Mouse (Mus musculus): ENCODE measurements at regions not wholly inside any gene's neighbourhood (a gene's known extent, or its start where the extent isn't known, plus 50 kb on each side); places are given as distances from the start of the nearest gene placed in this dataset.

DNA sequence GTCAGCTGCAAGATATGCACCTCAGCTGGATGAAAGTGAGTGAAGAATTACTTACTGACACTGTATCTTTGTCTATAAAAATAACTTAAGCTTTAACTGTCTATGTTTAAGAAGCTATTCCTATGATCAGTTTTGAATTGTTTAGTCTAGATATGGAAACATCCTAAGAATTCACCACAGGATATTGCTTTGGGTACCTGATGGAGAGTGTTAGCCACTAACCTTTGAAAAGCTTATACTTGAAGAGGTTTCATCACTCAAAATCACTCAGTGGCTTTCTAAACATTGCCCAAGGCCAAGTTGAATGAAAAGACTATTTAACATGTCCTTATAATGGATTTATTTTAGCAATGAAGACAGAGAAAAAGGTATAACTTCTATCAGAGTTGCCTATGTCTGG lies 111.6 kb upstream of the Kcnab1 start:
- Histone ChIP-seq H3K27me3 (ENCODE audit: control insufficient read depth, insufficient read depth, low read length) (no peaks in the 10 kb centered on the region), H3K4me3 (ENCODE audit: low read length) (no peak overlapping the region), H3K9me3 (replicated peaks; ENCODE audit: control insufficient read depth, low read length) (no peaks in the 10 kb centered on the region), H3K9ac (ENCODE audit: low read length) (no peak overlapping the region), H3K27ac (ENCODE audit: low read length) (no peak overlapping the region), H3K36me3 (ENCODE audit: control insufficient read depth, insufficient read depth) (no peaks in the 10 kb centered on the region), H3K4me2 (ENCODE audit: low read depth, low read length) (no peak overlapping the region), H3K4me1 (ENCODE audit: control insufficient read depth, insufficient read depth, low read length) (no peaks in the 10 kb centered on the region)
- no peak for ATAC-seq (replicated peaks; ENCODE audit: extremely low read depth, insufficient read depth, low FRiP score)

DNA sequence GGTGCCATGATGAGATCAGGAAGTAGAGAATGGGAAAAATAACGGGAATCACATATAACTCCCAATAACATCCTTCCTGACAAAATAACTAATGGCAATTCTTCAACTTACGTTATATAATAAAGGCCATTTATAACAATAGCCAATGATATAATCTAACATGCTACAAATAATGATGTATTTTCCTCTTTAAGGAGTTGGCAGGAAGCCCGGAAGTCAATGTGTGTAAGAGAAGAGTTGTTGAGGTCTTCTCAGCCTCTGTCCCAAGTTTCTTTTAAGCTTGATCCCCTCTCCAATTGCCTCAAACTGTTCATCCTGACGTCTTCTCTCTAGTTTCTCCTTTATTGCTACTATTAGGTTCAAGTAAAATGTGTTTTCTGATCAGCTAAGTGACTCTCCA lies 108.1 kb upstream of the Kcnab1 start:
- Histone ChIP-seq H3K9ac (ENCODE audit: low read length) (no peak overlapping the region), H3K4me1 (ENCODE audit: control insufficient read depth, insufficient read depth, low read length) (no peaks in the 10 kb centered on the region), H3K27me3 (ENCODE audit: control insufficient read depth, insufficient read depth, low read length) (no peaks in the 10 kb centered on the region), H3K9me3 (replicated peaks; ENCODE audit: control insufficient read depth, low read length) (no peaks in the 10 kb centered on the region), H3K4me2 (ENCODE audit: low read depth, low read length) (no peak overlapping the region), H3K36me3 (ENCODE audit: control insufficient read depth, insufficient read depth) (no peaks in the 10 kb centered on the region), H3K4me3 (ENCODE audit: low read length) (no peak overlapping the region), H3K27ac (ENCODE audit: low read length) (no peak overlapping the region)
- 56% methylated on average over 4 of the region's 4 CpGs for WGBS
- ATAC-seq (replicated peaks; ENCODE audit: extremely low read depth, insufficient read depth, low FRiP score), result no peak

DNA sequence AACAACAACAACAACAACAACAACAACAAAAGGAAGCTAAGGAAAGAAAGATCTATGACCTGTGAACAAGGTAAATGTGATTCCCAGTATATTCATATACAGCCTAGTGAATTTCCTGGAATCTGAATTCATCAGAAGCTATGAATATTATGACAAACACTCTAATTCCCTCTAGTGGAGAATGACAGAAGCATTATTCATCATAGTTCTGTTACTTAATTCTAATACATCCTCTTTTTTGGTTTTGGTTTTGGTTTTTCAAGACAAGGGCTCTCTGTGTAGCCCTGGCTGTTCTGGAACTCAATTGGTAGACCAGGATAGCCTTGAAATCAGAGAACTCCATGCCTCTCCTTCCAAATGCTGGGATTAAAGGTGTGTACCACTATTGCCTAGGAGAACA lies 106.6 kb upstream of the Kcnab1 start:
- Histone ChIP-seq H3K9me3 (replicated peaks; ENCODE audit: control insufficient read depth, low read length) (no peaks in the 10 kb centered on the region), H3K27ac (ENCODE audit: low read length) (no peak overlapping the region), H3K4me2 (ENCODE audit: low read depth, low read length) (no peak overlapping the region), H3K36me3 (ENCODE audit: control insufficient read depth, insufficient read depth) (no peaks in the 10 kb centered on the region), H3K4me3 (ENCODE audit: low read length) (no peak overlapping the region), H3K4me1 (ENCODE audit: control insufficient read depth, insufficient read depth, low read length) (no peaks in the 10 kb centered on the region), H3K27me3 (ENCODE audit: control insufficient read depth, insufficient read depth, low read length) (no peaks in the 10 kb centered on the region), H3K9ac (ENCODE audit: low read length) (no peak overlapping the region)
- ATAC-seq (replicated peaks; ENCODE audit: extremely low read depth, insufficient read depth, low FRiP score), result no peak

DNA sequence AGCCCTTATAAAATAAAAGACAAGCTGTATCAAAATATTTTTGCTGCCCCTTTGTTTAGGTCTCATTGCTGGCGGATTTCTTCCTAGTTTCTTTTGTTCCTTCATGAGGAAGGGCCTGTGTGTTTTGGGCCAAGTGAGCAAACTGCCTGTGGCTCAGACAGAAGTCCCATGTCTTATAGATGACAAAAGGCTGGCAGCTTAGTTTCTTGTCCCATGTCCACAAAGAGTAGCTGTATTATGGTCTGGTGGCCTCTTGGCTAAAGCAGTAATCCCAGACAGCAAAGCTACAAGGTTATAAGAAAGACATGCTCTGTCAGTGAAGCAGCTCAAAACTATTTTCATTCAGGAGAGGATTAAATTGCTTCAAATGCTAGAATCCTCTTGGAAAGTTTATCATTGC lies 103.1 kb upstream of the Kcnab1 start:
- no peak overlapping the region for H3K9ac ChIP-seq (ENCODE audit: low read length)
- no peaks in the 10 kb centered on the region for H3K36me3 ChIP-seq (ENCODE audit: control insufficient read depth, insufficient read depth)
- no peaks in the 10 kb centered on the region for H3K4me1 ChIP-seq (ENCODE audit: control insufficient read depth, insufficient read depth, low read length)
- ATAC-seq (replicated peaks; ENCODE audit: extremely low read depth, insufficient read depth, low FRiP score), result no peak
- H3K27ac ChIP-seq (ENCODE audit: low read length), result no peak overlapping the region
- no peak overlapping the region for H3K4me2 ChIP-seq (ENCODE audit: low read depth, low read length)
- H3K27me3 ChIP-seq (ENCODE audit: control insufficient read depth, insufficient read depth, low read length), result no peaks in the 10 kb centered on the region
- H3K9me3 ChIP-seq (replicated peaks; ENCODE audit: control insufficient read depth, low read length), result no peaks in the 10 kb centered on the region
- WGBS, result 84% methylated on average over 1 of the region's 1 CpGs
- no peak overlapping the region for H3K4me3 ChIP-seq (ENCODE audit: low read length)

DNA sequence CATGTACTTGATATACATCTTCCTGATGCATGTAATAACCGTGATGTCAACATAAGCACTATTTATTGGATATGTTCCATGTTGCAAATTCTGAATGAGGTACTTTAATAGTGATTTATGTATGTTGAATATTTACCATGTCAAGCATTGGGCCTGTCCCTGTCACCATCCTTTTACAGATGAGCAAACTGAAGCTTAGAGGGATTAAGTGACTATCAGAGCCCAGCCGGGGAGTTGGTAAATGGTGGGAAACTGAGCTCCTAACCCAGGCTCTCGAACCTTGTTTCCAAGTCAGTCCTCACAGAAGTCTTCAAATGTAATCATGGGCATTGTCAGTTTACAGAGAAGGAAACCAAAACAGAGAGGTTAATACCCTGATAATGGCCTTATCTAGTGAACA lies 102.6 kb upstream of the Kcnab1 start:
- Histone ChIP-seq H3K4me1 (ENCODE audit: control insufficient read depth, insufficient read depth, low read length) (no peaks in the 10 kb centered on the region), H3K4me2 (ENCODE audit: low read depth, low read length) (no peak overlapping the region), H3K9ac (ENCODE audit: low read length) (no peak overlapping the region), H3K27ac (ENCODE audit: low read length) (no peak overlapping the region), H3K9me3 (replicated peaks; ENCODE audit: control insufficient read depth, low read length) (no peaks in the 10 kb centered on the region), H3K4me3 (ENCODE audit: low read length) (no peak overlapping the region), H3K27me3 (ENCODE audit: control insufficient read depth, insufficient read depth, low read length) (no peaks in the 10 kb centered on the region), H3K36me3 (ENCODE audit: control insufficient read depth, insufficient read depth) (no peaks in the 10 kb centered on the region)
- 60% methylated on average over 3 of the region's 3 CpGs for WGBS
- ATAC-seq (replicated peaks; ENCODE audit: extremely low read depth, insufficient read depth, low FRiP score), result no peak

DNA sequence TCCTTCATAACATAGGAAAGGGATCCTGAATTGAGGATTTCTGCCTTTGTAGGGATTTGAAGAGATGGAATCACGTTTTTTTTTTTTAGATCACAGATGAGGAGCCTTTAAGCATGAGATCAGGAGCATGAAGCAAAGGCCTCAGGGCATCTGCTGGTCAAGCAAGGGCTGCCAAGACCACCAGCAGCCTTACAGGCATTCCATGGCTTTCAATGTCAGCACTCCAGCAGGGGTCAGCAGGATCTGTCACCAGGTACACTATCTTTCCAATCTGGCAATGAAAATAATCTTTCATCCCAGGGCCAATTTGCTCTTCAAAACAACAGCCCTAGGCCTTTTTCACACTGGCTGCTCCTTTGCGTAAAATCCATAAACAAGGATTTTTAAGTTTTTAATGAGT lies 85.3 kb upstream of the Kcnab1 start:
- Histone ChIP-seq H3K9me3 (replicated peaks; ENCODE audit: control insufficient read depth, low read length) (no peaks in the 10 kb centered on the region), H3K4me3 (ENCODE audit: low read length) (no peak overlapping the region), H3K4me1 (ENCODE audit: control insufficient read depth, insufficient read depth, low read length) (no peaks in the 10 kb centered on the region), H3K36me3 (ENCODE audit: control insufficient read depth, insufficient read depth) (no peaks in the 10 kb centered on the region), H3K27me3 (ENCODE audit: control insufficient read depth, insufficient read depth, low read length) (no peaks in the 10 kb centered on the region), H3K4me2 (ENCODE audit: low read depth, low read length) (no peak overlapping the region), H3K9ac (ENCODE audit: low read length) (no peak overlapping the region), H3K27ac (ENCODE audit: low read length) (no peak overlapping the region)
- no peak for ATAC-seq (replicated peaks; ENCODE audit: extremely low read depth, insufficient read depth, low FRiP score)
- WGBS, result 58% methylated on average over 2 of the region's 2 CpGs

- no peak for ATAC-seq (replicated peaks; ENCODE audit: extremely low read depth, insufficient read depth, low FRiP score)
- Histone ChIP-seq H3K9me3 (replicated peaks; ENCODE audit: control insufficient read depth, low read length) (no peaks in the 10 kb centered on the region), H3K36me3 (ENCODE audit: control insufficient read depth, insufficient read depth) (no peaks in the 10 kb centered on the region), H3K27me3 (ENCODE audit: control insufficient read depth, insufficient read depth, low read length) (no peaks in the 10 kb centered on the region), H3K9ac (ENCODE audit: low read length) (no peak overlapping the region), H3K4me2 (ENCODE audit: low read depth, low read length) (no peak overlapping the region), H3K4me1 (ENCODE audit: control insufficient read depth, insufficient read depth, low read length) (no peaks in the 10 kb centered on the region), H3K4me3 (ENCODE audit: low read length) (no peak overlapping the region), H3K27ac (ENCODE audit: low read length) (no peak overlapping the region)
- 36% methylated on average over 2 of the region's 2 CpGs for WGBS
Measured at GRCm38 (mm10) chr3:65037626-65038025, 71.6 kb upstream of the Kcnab1 start.

- Histone ChIP-seq H3K27ac (ENCODE audit: low read length) (no peak overlapping the region), H3K27me3 (ENCODE audit: control insufficient read depth, insufficient read depth, low read length) (no peaks in the 10 kb centered on the region), H3K4me1 (ENCODE audit: control insufficient read depth, insufficient read depth, low read length) (no peaks in the 10 kb centered on the region), H3K9me3 (replicated peaks; ENCODE audit: control insufficient read depth, low read length) (no peaks in the 10 kb centered on the region), H3K9ac (ENCODE audit: low read length) (no peak overlapping the region), H3K4me2 (ENCODE audit: low read depth, low read length) (no peak overlapping the region), H3K4me3 (ENCODE audit: low read length) (no peak overlapping the region), H3K36me3 (ENCODE audit: control insufficient read depth, insufficient read depth) (no peaks in the 10 kb centered on the region)
- WGBS, result 88% methylated on average over 3 of the region's 3 CpGs
- no peak for ATAC-seq (replicated peaks; ENCODE audit: extremely low read depth, insufficient read depth, low FRiP score)
Measured at GRCm38 (mm10) chr3:65047879-65048278, 61.3 kb upstream of the Kcnab1 start.

DNA sequence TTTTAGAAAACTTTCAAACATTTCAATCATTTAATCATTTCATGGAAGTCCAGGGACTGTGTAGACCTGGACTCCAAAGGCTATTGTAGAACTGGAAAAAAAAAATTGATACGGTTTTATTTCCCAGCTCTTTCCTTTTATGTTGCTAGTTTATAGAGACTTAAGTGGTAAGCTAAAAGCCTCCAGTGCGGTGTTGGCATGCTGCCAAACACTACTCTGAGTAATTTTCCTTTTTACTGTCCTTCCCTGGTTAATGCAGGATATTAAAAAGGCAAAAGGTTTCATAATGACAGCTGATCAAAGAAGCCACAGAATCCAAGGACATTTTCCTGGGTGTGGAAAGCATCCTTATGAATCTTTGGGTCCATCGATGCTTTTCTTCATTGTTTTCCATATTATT lies 53.8 kb upstream of the Kcnab1 start:
- Histone ChIP-seq H3K27ac (ENCODE audit: low read length) (no peak overlapping the region), H3K9ac (ENCODE audit: low read length) (no peak overlapping the region), H3K4me1 (ENCODE audit: control insufficient read depth, insufficient read depth, low read length) (no peaks in the 10 kb centered on the region), H3K4me2 (ENCODE audit: low read depth, low read length) (no peak overlapping the region), H3K4me3 (ENCODE audit: low read length) (no peak overlapping the region), H3K9me3 (replicated peaks; ENCODE audit: control insufficient read depth, low read length) (no peaks in the 10 kb centered on the region), H3K36me3 (ENCODE audit: control insufficient read depth, insufficient read depth) (no peaks in the 10 kb centered on the region), H3K27me3 (ENCODE audit: control insufficient read depth, insufficient read depth, low read length) (no peaks in the 10 kb centered on the region)
- WGBS, result 41% methylated on average over 3 of the region's 3 CpGs
- ATAC-seq (replicated peaks; ENCODE audit: extremely low read depth, insufficient read depth, low FRiP score), result no peak

Measured in heart, embryonic 16.5 days (tissue).